Comparison of ENCODE assay signal across 23 mouse cellular contexts in the genomic region with DNA sequence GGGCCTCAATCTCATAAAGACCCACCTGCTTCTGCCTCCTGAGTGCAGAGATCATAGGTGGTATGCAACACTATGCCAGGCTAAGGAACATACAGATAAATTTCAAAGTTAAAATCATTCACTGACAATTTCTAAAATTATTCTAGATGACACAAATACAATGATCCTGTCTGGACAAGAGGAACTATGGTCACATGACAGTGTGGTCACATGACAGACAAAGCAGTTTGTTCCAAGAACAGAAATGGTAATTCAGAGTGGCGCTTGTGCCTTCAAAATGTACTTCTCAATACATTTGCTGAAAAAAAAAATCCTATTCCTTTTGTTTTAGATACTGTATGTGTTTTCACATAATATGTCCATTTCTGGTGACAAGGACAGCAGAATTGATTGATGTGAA. TPM values are rescaled to one million over a fixed set of nuclear protein-coding genes. Genes with fewer than 3 reads are reported as not detected.
DNase-seq lines count a peak whose midpoint lies in the region; ATAC-seq and TF ChIP-seq lines count a peak whose summit lies in the region.
"Had no signal": no experiment of that assay in that cellular context is flagged by ENCODE, and none has a peak within 500 bp of the region (broad histone marks: within the 10 kb centered on the region; RNA-seq: fewer than 3 reads in every experiment).

No protein-coding gene starts in this region.

- H3K4me1 ChIP-seq in CH12.LX (ENCODE audit: control insufficient read depth in 1 of 2, insufficient read depth in 2 of 2): no peaks in the 10 kb centered on the region
- no peaks in the 10 kb centered on the region for H3K4me1 ChIP-seq in hindbrain, embryonic 13.5 days (replicated peaks)
- H3K4me1 ChIP-seq in forebrain, embryonic 12.5 days: no peaks in the 10 kb centered on the region
- H3K4me1 ChIP-seq: forebrain, embryonic 10.5 days had no signal

- H3K9me3 ChIP-seq in CH12.LX (replicated peaks; ENCODE audit: low read length): no peaks in the 10 kb centered on the region
- no peaks in the 10 kb centered on the region for H3K9me3 ChIP-seq in hindbrain, embryonic 13.5 days
- H3K9me3 ChIP-seq in forebrain, embryonic 12.5 days: no peaks in the 10 kb centered on the region
- H3K9me3 ChIP-seq: forebrain, embryonic 10.5 days had no signal

- no peak for TF ChIP-seq RAD21 in CH12.LX (IDR thresholded peaks at IDR 0.05; ENCODE audit: low read depth, low read length)

- no peak for TF ChIP-seq EP300 in CH12.LX (IDR thresholded peaks at IDR 0.05; ENCODE audit: low read length)

- in situ Hi-C loops in CH12.LX (cut with MboI; ENCODE audit: low pct_ligation_motif_present, low pct_unique_long_range_greater_than_20kb, low sequenced_read_pairs): no loop called here

- TF ChIP-seq CTCF in CH12.LX (conservative IDR thresholded peaks at IDR 0.05 in 1 of 2, IDR thresholded peaks at IDR 0.05 in 1 of 2; ENCODE audit: low read depth in 2 of 2, low read length in 2 of 2): no peak

- H3K27ac ChIP-seq in CH12.LX (ENCODE audit: insufficient read depth, low read depth): no peak overlapping the region
- H3K27ac ChIP-seq in hindbrain, embryonic 13.5 days: no peak overlapping the region
- H3K27ac ChIP-seq in forebrain, embryonic 12.5 days: no peak overlapping the region
- H3K27ac ChIP-seq: forebrain, embryonic 10.5 days; gastrocnemius, adult 2 months; hindbrain, embryonic 14.5 days; hindbrain, postnatal 0 days had no signal

- no peaks in the 10 kb centered on the region for H3K27me3 ChIP-seq in CH12.LX (replicated peaks)
- no peaks in the 10 kb centered on the region for H3K27me3 ChIP-seq in hindbrain, embryonic 13.5 days
- H3K27me3 ChIP-seq in forebrain, embryonic 12.5 days: no peaks in the 10 kb centered on the region

- dilution Hi-C loops in CH12.LX (cut with MboI; ENCODE audit: extremely low pct_ligation_motif_present, extremely low pct_unique_long_range_greater_than_20kb, low sequenced_read_pairs): no loop called here

- 92% methylated on average over 1 of the region's 1 CpGs for WGBS in hindbrain, embryonic 13.5 days
- WGBS in forebrain, embryonic 12.5 days: 95% methylated on average over 1 of the region's 1 CpGs

- peak; percentile 6 for DNase-seq in 416B (ENCODE audit: low read depth)
- DNase-seq in CH12.LX (ENCODE audit: extremely low read depth): peak; percentile 7
- peak; percentile 19 for DNase-seq in adipocyte (ENCODE audit: low spot score)
- DNase-seq in embryo, embryonic 11 days: no peak
- DNase-seq: adrenal gland, postnatal 10 days; cerebellum, adult 11-12 months; cerebellum, adult 8-10 months; cerebellum, postnatal 10 days; cerebellum, postnatal 36 days; forebrain, postnatal 0 days; gastrocnemius, adult 2 months; gastrocnemius, postnatal 14 days; kidney, adult 18-20 months had no signal

- no peak for ATAC-seq in hindbrain, embryonic 13.5 days (ENCODE audit: low FRiP score)
- ATAC-seq in forebrain, embryonic 12.5 days (ENCODE audit: low FRiP score): no peak
- ATAC-seq: activated CD4-positive, CD25-positive, alpha-beta regulatory T cell, adult 4 months; forebrain, embryonic 14.5 days; forebrain, postnatal 0 days; hindbrain, postnatal 0 days; inflammation-experienced regulatory T-cells, adult 6 months; intestine, embryonic 16.5 days had no signal

- no peak overlapping the region for H3K4me2 ChIP-seq in CH12.LX (ENCODE audit: insufficient read depth, low read depth, poor library complexity, severe bottlenecking)
- no peak overlapping the region for H3K4me2 ChIP-seq in hindbrain, embryonic 13.5 days
- no peak overlapping the region for H3K4me2 ChIP-seq in forebrain, embryonic 12.5 days
- H3K4me2 ChIP-seq: heart, embryonic 11.5 days; hindbrain, embryonic 14.5 days had no signal

- no peak for TF ChIP-seq POLR2A in CH12.LX (IDR thresholded peaks at IDR 0.05; ENCODE audit: low read depth, low read length)

- no peaks in the 10 kb centered on the region for H3K79me2 ChIP-seq in CH12.LX (replicated peaks; ENCODE audit: control insufficient read depth, extremely low read depth, insufficient read depth, poor library complexity, severe bottlenecking)

- H3K9ac ChIP-seq in CH12.LX (ENCODE audit: insufficient read depth, low read depth): no peak overlapping the region
- no peak overlapping the region for H3K9ac ChIP-seq in hindbrain, embryonic 13.5 days
- H3K9ac ChIP-seq in forebrain, embryonic 12.5 days: no peak overlapping the region
- H3K9ac ChIP-seq: forebrain, postnatal 0 days; hindbrain, embryonic 14.5 days had no signal

- peaks cover 33 to 87% of the 10 kb centered on the region in 2 experiments for H3K36me3 ChIP-seq in CH12.LX (replicated peaks in 1 of 2; ENCODE audit: control insufficient read depth in 1 of 2, insufficient read depth in 1 of 2, low read length in 1 of 2)
- H3K36me3 ChIP-seq in hindbrain, embryonic 13.5 days: peaks cover 85% of the 10 kb centered on the region
- peaks cover 55% of the 10 kb centered on the region for H3K36me3 ChIP-seq in forebrain, embryonic 12.5 days (replicated peaks)

- no peak overlapping the region for H3K4me3 ChIP-seq in CH12.LX (replicated peaks in 1 of 3; ENCODE audit: low read depth in 2 of 3, low read length in 2 of 3, poor library complexity in 1 of 3)
- no peak overlapping the region for H3K4me3 ChIP-seq in hindbrain, embryonic 13.5 days
- H3K4me3 ChIP-seq in forebrain, embryonic 12.5 days (replicated peaks): no peak overlapping the region
- H3K4me3 ChIP-seq: forebrain, embryonic 10.5 days; gastrocnemius, adult 2 months had no signal

TF ChIP-seq in CH12.LX, 34 proteins besides CTCF, POLR2A, EP300 and RAD21:
- peak; percentile 72 for TF ChIP-seq USF2 (conservative IDR thresholded peaks at IDR 0.05; ENCODE audit: low read depth, low read length)
- TF ChIP-seq USF1 (IDR thresholded peaks at IDR 0.05; ENCODE audit: low read depth, low read length): peak; percentile 41
- TF ChIP-seq MXI1 (IDR thresholded peaks at IDR 0.05; ENCODE audit: low read depth, low read length): no peak
- no peak for TF ChIP-seq E2F4 (IDR thresholded peaks at IDR 0.05; ENCODE audit: insufficient replicate concordance, low read depth, low read length)
TF ChIP-seq in CH12.LX: peak in this region for 2.

RNA-seq across cellular contexts. Expression of a gene that starts 37.9 kb away (rescaled TPM):
- total RNA-seq in CH12.LX (2012; rRNA removed) (15.3 and 17.9 TPM in 2 replicates), CH12.LX (2014; rRNA removed) (9.0 and 13.0 TPM in 2 replicates)
- polyA plus RNA-seq in CH12.LX (2012; ENCODE audit: insufficient read length, low read depth): 16.3 and 21.5 TPM in 2 replicates
- polyA plus RNA-seq in hindbrain, embryonic 13.5 days (2015; fragmentation: Nextera tagmentation; extraction: Ambion mirVana): 20.4 and 21.3 TPM in 2 replicates
- polyA plus RNA-seq in forebrain, embryonic 12.5 days (2016; fragmentation: Nextera tagmentation; extraction: Ambion mirVana): 20.6 TPM in 2 replicates

RNA-seq across cellular contexts. Expression of a gene that starts 38.1 kb away (rescaled TPM):
- total RNA-seq in CH12.LX (2012; rRNA removed): 13.4 and 21.6 TPM in 2 replicates
- 22.3 and 25.1 TPM in 2 replicates for total RNA-seq in CH12.LX (2014; rRNA removed)
- polyA plus RNA-seq in CH12.LX (2012; ENCODE audit: insufficient read length, low read depth): 25.5 and 38.7 TPM in 2 replicates
- polyA plus RNA-seq in hindbrain, embryonic 13.5 days (2015; fragmentation: Nextera tagmentation; extraction: Ambion mirVana): 48.8 and 52.7 TPM in 2 replicates
- polyA plus RNA-seq in forebrain, embryonic 12.5 days (2016; fragmentation: Nextera tagmentation; extraction: Ambion mirVana): 51.3 and 53.4 TPM in 2 replicates
